Mouse (Mus musculus): ENCODE results near the gene Gm11757. TPM values are rescaled to one million over a fixed set of nuclear protein-coding genes. Genes with fewer than 3 reads are reported as not detected.

The Gm11757 gene
- polyA plus RNA-seq (2012; rRNA removed) = not detected in 2 replicates

GRCm38 (mm10) chr4:73891012-73891411 lies at the start of gene Gm11757:
Gene Gm11757, minus strand, starts transcription at chr4:73891112.

GRCm38 (mm10) chr4:73920660-73921059 lies 29.7 kb upstream of the Gm11757 start, which contains the start of gene Gm11756:
Gene Gm11756, minus strand, starts transcription at chr4:73920760.

GRCm38 (mm10) chr4:73905853-73906252 lies 14.9 kb upstream of the Gm11757 start, which contains the start of gene Gm13871:
Gene Gm13871, minus strand, starts transcription at chr4:73905953.

GRCm38 (mm10) chr4:73876166-73876565 lies 14.7 kb downstream of the Gm11757 start, which contains the start of gene Gm11758:
Gene Gm11758, minus strand, starts transcription at chr4:73876266.

Other genes starting within 250 kb of the Gm11757 start
- not detected in 2 replicates for gene Gm11239, start 222.8 kb downstream of the Gm11757 start, polyA plus RNA-seq (2012; rRNA removed)
- not detected in 2 replicates for gene Gm428, start 207.6 kb downstream of the Gm11757 start, polyA plus RNA-seq (2012; rRNA removed)
- 0.43 and 0.57 TPM in 2 replicates for gene Rasef, start 100.1 kb downstream of the Gm11757 start, polyA plus RNA-seq (2012; rRNA removed)
- gene Gm11758, start 14.8 kb downstream of the Gm11757 start, polyA plus RNA-seq (2012; rRNA removed) = not detected in 2 replicates
- gene Gm13871, start 14.8 kb upstream of the Gm11757 start, polyA plus RNA-seq (2012; rRNA removed) = not detected in 2 replicates
- 0.05 TPM in 1 of 2 replicates, not detected in the other for gene Gm11756, start 29.6 kb upstream of the Gm11757 start, polyA plus RNA-seq (2012; rRNA removed)
- gene 2310002L09Rik, start 59.7 kb upstream of the Gm11757 start, polyA plus RNA-seq (2012; rRNA removed) = 0.86 TPM in 1 of 2 replicates, not detected in the other
- 16.4 and 18.5 TPM in 2 replicates for gene Frmd3, start 122.3 kb upstream of the Gm11757 start, polyA plus RNA-seq (2012; rRNA removed)